Mouse (Mus musculus) thymus, adult 18-20 months (tissue): ENCODE results near the gene Cd6.

ENCODE experiments used
- DNase-seq, 2 experiments: peaks; one replicate each; pipeline ENCODE4 v3.0.0; 2022; ENCODE audit warnings: mixed read lengths in 2 of 2

The Cd6 gene

DNA sequence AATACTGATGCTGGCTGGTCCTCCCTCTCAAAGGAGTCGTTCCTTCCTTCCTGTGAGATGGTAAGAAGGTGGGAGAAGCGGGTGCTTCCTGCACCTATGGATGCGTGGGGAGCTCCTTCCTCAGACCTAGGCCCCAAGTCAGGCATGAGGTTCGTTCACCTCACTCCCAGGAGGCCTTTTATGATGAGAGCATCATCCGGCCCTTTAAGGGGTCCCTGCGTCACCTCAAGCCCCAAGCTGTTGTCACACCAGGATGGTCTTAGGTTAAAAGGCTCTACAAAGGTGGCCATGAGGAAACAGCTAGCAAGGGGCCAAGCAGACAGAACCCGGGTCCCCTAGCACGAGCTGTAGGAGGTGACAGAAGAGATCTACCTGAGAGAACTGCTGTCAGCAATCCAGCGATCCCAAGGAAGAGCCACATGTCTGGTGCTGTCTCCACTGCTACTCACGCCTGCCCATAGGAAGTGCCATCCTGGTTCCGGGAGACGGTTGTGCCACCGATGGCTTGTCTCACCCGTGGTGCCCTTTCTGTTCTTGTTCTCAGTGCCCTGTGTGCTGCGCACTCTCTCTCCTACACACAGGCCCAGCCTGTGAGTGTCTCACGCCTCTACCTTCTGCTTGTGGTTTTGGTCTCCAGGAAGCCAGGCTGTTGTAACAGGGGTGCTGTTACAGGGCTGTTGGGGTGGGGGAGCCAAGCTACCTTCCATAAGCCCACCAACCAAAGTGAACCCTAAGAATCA lies at the start of gene Cd6:
Gene Cd6 (minus strand): TSS at position 623 of the 740 bp plus-strand sequence.
- peak; percentile 62 to 77 for DNase-seq

GRCm38 (mm10) chr19:10878201-10878837 lies 48.5 kb upstream of the Cd6 start:
- DNase-seq: no peak

- no peak for DNase-seq
Observed at GRCm38 (mm10) chr19:10871328-10871961, 41.6 kb upstream of the Cd6 start.

- no peak for DNase-seq
Observed at GRCm38 (mm10) chr19:10870676-10871075, 40.8 kb upstream of the Cd6 start.

DNA sequence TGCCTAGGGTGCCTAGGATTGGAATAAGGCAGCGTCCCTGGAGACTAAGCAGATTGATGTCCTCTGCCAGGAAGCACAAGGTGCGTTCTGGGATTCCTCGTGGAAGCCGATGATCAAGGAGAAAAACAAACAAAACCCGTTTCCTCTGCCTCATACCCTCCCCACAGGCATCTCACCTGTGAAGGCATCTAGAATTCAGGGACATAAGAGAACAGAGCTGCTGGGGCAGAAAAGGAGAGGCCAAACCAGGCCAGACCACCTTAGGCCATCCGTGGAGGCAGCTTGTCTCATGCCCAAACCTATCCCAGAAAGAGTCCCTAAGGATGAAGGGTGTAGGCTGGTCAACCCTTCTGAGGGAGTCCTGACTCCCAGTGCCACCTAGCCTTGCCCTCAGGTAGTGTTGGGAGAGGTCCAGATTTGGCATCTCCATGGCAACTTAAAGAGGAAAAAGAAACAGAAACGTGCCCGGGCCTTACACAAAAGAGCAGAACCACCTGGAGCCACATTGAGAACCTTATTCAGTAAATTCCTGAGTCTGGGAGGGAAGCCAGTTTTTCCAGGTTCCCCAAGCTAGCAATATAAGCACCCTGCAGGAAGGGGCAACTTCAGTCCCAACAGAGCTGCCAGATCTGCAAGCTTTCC lies 40.1 kb upstream of the Cd6 start, which contains the start of gene Tmem132a:
Gene Tmem132a (minus strand): TSS at position 55 of the 642 bp plus-strand sequence.
- DNase-seq: no peak

- peak in 1 of 2 experiments; percentile 21 for DNase-seq
Observed at GRCm38 (mm10) chr19:10869241-10869885, 39.5 kb upstream of the Cd6 start.

DNA sequence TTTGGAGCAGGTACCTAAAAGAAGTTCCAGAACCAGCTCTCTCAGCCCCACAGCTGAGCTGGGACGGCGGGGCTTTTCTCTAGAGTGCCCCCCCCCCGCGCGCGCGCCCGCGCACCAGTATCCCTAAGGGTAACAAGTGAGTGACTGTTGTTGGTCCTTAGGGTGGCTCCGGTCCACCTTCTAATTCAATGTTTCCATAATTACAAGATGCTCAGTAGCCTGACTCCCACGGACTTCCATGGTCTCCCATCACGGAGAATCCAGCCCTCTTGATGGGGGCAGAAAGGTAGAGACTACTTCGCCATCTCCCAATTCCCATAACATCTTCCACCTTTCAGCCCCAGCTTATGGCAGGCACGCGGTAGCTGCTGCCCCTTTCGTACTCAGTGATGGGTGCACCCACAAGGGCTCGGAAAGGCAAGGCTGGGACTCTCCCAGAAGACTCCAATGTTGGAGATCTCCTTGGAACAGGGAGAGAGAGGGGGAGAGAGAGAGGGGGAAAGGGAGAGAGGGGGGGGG lies 38.8 kb upstream of the Cd6 start:
- no peak for DNase-seq

- DNase-seq: no peak
Observed at GRCm38 (mm10) chr19:10867946-10868622, 38.2 kb upstream of the Cd6 start.

GRCm38 (mm10) chr19:10866351-10866750 lies 36.5 kb upstream of the Cd6 start:
- DNase-seq: no peak

DNA sequence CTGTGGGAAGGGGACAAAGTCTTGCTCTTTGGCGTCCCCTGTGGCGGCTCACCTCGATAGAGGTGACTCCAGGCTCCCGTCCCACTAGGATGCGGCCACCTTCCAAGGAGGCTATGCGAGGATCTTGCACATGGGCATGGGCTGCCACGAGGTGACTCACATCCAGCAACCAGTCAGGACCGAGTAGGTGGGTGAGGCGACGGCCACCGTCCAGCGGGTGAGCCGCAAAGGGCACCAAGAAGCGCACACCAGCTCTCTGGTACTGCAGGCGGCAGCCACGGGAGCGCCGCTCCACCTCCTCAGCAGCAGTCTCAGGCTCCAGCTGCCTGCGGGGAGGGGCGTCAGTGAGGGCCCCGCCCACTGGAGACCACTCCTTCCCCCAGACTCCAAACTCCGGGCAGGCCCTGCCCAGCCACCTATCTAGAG lies 30.2 kb upstream of the Cd6 start:
- no peak for DNase-seq

DNA sequence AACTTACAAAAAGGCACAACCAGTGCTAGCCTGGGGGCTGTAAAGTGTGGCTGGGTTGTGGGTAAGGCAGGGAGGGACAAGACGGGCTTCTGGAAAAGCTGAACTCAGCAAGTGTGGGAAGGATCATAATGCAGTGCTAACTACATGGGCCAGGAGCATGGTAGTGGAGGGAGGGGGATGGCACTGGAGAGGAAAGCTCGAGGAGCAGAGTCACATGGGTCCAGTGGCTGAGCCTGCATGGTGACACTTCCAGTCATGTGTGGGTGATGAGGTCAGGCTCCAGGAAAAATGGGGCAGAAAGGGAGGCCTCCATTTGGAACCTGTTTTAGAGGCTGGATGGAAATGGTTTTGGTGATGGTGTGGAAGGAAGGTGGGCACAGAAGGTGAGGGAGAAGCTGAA lies 26.7 kb upstream of the Cd6 start:
- DNase-seq: no peak

GRCm38 (mm10) chr19:10855422-10855821 lies 25.6 kb upstream of the Cd6 start:
- DNase-seq: no peak

- DNase-seq: no peak
Observed at GRCm38 (mm10) chr19:10847311-10848087, 17.6 kb upstream of the Cd6 start.

DNA sequence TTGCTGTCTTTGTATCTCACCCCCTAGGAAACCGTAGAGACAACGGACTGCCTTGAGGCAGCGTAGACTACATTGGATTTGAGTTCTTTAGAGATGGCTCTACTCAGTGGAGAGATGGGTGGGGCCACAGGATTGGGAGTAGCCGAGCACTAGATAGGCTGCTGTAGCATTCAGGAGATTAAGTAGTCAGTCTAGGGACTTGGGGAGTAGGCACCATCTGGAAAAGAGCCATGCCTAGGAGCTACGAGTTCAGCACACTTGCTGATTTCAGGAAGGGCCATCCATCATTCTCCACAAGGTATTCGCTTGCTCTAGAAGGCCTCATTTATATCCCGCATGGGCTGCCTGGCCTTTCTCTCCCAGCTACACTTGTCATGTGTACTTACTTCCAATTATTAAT lies 16.3 kb upstream of the Cd6 start:
- no peak for DNase-seq

- no peak for DNase-seq
Observed at GRCm38 (mm10) chr19:10845454-10845853, 15.6 kb upstream of the Cd6 start.

- no peak for DNase-seq
Observed at GRCm38 (mm10) chr19:10844206-10844605, 14.3 kb upstream of the Cd6 start.

DNA sequence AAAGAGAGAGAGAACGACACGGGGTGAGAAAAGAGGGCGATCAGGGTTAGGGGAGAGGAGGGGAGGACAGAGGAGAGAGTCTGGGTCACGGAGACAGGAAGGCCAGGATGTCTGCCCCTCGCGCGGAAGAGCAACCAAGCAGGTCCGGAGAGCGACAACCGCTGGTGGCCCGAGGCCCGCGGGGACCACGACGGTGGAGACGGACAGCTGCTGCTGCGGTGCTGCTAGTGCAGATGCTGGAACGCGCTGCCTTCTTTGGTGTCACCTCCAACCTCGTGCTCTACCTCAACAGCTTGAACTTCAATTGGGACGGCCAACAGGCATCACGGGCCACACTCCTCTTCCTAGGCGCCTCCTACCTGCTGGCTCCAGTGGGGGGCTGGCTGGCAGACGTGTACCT lies 13.1 kb upstream of the Cd6 start:
- no peak for DNase-seq

- no peak for DNase-seq
Observed at GRCm38 (mm10) chr19:10841721-10842626, 12.1 kb upstream of the Cd6 start.

DNA sequence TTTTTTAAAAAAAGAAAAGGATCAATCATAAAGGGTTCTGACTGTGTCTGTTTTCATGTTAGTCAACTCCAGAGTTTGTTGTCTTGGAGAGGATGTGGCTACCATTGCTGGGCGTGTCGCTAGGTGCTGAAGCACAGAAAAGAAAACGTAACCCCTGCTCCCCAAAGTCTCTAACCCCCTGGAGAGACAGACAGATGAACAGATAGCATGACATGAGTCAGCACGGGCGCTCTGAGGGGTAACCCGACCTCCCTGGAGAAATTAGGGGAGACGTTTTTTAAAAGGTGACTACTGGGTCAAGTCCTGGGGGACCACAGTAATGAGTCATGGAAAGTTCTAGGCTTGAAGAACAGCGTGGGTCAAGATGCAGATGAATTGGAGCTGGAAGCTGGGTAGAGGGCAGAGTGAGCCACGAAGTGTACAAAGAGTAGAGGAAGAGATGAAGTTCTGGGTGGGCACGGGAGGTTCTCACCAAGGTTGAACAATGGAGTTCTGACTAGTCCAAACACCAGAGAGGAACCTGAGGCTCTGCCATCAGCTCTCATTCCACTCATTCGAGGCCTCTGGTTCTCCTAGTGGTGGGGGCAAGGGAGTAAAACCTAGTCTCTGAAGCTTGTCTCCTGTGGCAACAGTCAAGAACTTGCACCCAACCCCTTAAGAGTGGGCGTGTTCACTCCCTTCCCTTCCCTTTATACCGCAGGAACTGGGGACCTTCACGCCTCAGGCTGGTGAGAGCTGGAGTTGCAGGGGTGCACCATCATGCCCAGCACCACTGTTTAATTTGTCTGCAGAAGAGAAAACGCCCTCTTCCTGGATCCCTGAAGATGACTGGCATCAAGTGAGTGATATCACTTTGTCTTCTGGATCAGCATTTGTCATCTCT lies 9.4 kb upstream of the Cd6 start, which contains the start of gene Slc15a3:
Gene Slc15a3 (plus strand): TSS at position 718 of the 883 bp plus-strand sequence.
- DNase-seq: no peak
